Mouse (Mus musculus) G1E (cell line): ENCODE results near the gene Ifit3.

Experiments used
- CTCF ChIP-seq: IDR thresholded peaks from 2 replicates; pipeline ENCODE4 v1.5.1; 2012; ENCODE audit warnings: low read depth, low read length, inconsistent platforms, mixed read lengths
- GATA2 ChIP-seq: IDR thresholded peaks from 2 replicates; pipeline ENCODE4 v1.6.1; 2012; ENCODE audit warnings: low read depth, low read length, inconsistent platforms, borderline replicate concordance
- TAL1 ChIP-seq: conservative IDR thresholded peaks from 2 replicates; pipeline ENCODE4 v1.6.1; 2012; ENCODE audit warnings: low read depth, low read length, inconsistent platforms, mixed read lengths

- TF ChIP-seq GATA2 (no peak), TAL1 (no peak), CTCF (no peak)
Observed at GRCm38 (mm10) chr19:34553522-34553921, 29.8 kb upstream of the Ifit3 start.
